In the genomic region with DNA sequence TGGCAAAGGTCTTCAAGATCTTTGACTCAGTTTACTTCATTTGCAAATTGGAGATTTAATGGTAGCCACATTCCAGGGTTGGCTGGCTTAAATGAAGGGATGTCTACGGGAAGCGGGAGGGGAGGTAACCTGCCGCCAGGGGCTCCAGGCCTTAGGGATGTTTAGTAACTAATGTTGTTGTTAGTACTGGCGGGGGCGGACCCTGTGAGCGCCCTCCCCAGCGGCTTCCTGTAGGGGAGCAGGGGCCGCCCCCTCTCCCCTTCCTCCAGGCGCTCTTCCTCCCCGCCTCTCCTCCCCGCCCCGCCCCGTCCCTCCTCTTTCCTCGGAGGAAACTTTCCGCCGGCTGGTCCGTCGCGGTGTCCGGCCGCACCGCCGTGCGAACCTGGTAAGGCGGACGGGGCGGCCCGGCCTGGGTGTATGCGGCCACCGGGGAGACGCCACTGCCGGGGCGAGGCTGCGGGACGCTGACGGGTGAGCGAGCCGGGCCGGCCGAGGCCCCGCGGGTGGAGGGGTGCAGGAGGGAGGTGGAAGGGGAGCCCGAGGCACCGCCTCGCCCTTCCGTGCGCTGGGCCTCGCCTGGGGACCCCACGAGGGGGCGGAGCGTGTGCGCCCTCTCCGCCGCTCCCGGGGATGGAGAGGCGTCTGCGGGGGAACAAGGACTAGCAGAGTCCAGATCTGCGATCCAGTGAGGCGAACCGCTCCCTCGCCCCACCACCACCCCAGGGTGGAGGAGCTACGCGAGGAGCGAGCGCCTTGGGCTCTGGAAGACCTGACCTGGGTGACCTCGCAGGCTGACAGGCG, we compare ENCODE assay signal across 8 mouse cellular contexts. TPM values are rescaled to one million over a fixed set of nuclear protein-coding genes. Genes with fewer than 3 reads are reported as not detected.
DNase-seq lines count a peak whose midpoint lies in the region; ATAC-seq and TF ChIP-seq lines count a peak whose summit lies in the region.

No protein-coding gene starts in this region.

- peaks cover 31% of the 10 kb centered on the region for H3K36me3 ChIP-seq in E14TG2a.4 (ENCODE audit: insufficient read depth, low read length)
- 0 out of 2 replicates have a peak, but pooled peaks cover 3% of the 10 kb centered on the region for H3K36me3 ChIP-seq in intestine, embryonic 15.5 days
- H3K36me3 ChIP-seq in neural tube, embryonic 14.5 days (ENCODE audit: control insufficient read depth, insufficient read depth, low read length), result no peaks in the 10 kb centered on the region

- intact Hi-C loops in left cerebral cortex, postnatal 14 days (cut with DNase I), result no loop called here

- peak; percentile 54 to 77 for DNase-seq in gastrocnemius, postnatal 4 days (ENCODE audit: low spot score in 2 of 2)
- peak; percentile 76 to 84 for DNase-seq in lung, adult 18-20 months
- DNase-seq in urinary bladder, postnatal 36 days (ENCODE audit: low spot score in 2 of 2), result peak; percentile 52 to 58
- DNase-seq in left cerebral cortex, postnatal 14 days (ENCODE audit: low spot score in 2 of 2), result no peak

- TF ChIP-seq CTCF in E14TG2a.4 (conservative IDR thresholded peaks at IDR 0.05; ENCODE audit: low read length), result no peak

- H3K27me3 ChIP-seq in E14TG2a.4 (ENCODE audit: insufficient read depth, low read length), result peaks cover 8% of the 10 kb centered on the region
- no peaks in the 10 kb centered on the region for H3K27me3 ChIP-seq in intestine, embryonic 15.5 days (replicated peaks)
- peaks cover 18% of the 10 kb centered on the region for H3K27me3 ChIP-seq in neural tube, embryonic 14.5 days (ENCODE audit: control insufficient read depth, insufficient read depth, low read length)

- H3K27ac ChIP-seq in brown adipose tissue, adult 24 weeks (replicated peaks; ENCODE audit: low read depth, low read length), result peak overlapping the region; percentile 83
- H3K27ac ChIP-seq in intestine, embryonic 15.5 days, result peak overlapping the region; percentile 92
- H3K27ac ChIP-seq in neural tube, embryonic 14.5 days (ENCODE audit: low read depth, low read length), result peak overlapping the region; percentile 22; the same call in 1 of the 2 replicates

- peak overlapping the region; percentile 71 for H3K4me2 ChIP-seq in intestine, embryonic 15.5 days (replicated peaks)
- H3K4me2 ChIP-seq in neural tube, embryonic 14.5 days (ENCODE audit: low read depth, low read length), result peak overlapping the region; percentile 60

- peak; percentile 78 for ATAC-seq in intestine, embryonic 15.5 days
- ATAC-seq in neural tube, embryonic 14.5 days (ENCODE audit: low read depth), result peak; percentile 28; the same call in 1 of the 2 replicates

- no peaks in the 10 kb centered on the region for H3K9me3 ChIP-seq in E14TG2a.4 (ENCODE audit: low read length)
- H3K9me3 ChIP-seq in intestine, embryonic 15.5 days, result no peaks in the 10 kb centered on the region
- H3K9me3 ChIP-seq in neural tube, embryonic 14.5 days (ENCODE audit: control insufficient read depth, low read length), result no peaks in the 10 kb centered on the region

- peak overlapping the region; percentile 88 for H3K4me3 ChIP-seq in E14TG2a.4 (replicated peaks; ENCODE audit: low read length)
- H3K4me3 ChIP-seq in brown adipose tissue, adult 24 weeks (ENCODE audit: insufficient read depth, low read depth, low read length), result peak overlapping the region; percentile 76
- peak overlapping the region; percentile 54 for H3K4me3 ChIP-seq in intestine, embryonic 15.5 days (replicated peaks)
- H3K4me3 ChIP-seq in neural tube, embryonic 14.5 days (ENCODE audit: low read depth, low read length), result peak overlapping the region; percentile 39

- H3K9ac ChIP-seq in intestine, embryonic 15.5 days, result peak overlapping the region; percentile 53
- H3K9ac ChIP-seq in neural tube, embryonic 14.5 days (replicated peaks; ENCODE audit: low read depth, low read length), result peak overlapping the region; percentile 55

- WGBS in intestine, embryonic 15.5 days, result under 1% methylated on average over 59 of the region's 67 CpGs
- WGBS in neural tube, embryonic 14.5 days, result under 1% methylated on average over 37 of the region's 67 CpGs

- H3K4me1 ChIP-seq in E14TG2a.4 (replicated peaks; ENCODE audit: low read depth, low read length), result peaks cover 75% of the 10 kb centered on the region
- peaks cover 13% of the 10 kb centered on the region for H3K4me1 ChIP-seq in brown adipose tissue, adult 24 weeks (ENCODE audit: control insufficient read depth, insufficient read depth, insufficient read length, low read length)
- peaks cover 39% of the 10 kb centered on the region for H3K4me1 ChIP-seq in intestine, embryonic 15.5 days (replicated peaks)
- H3K4me1 ChIP-seq in neural tube, embryonic 14.5 days (ENCODE audit: control insufficient read depth, insufficient read depth, low read length), result peaks cover 12% of the 10 kb centered on the region

RNA-seq across cellular contexts. Expression of a gene that starts 0.8 kb away (rescaled TPM):
- polyA plus RNA-seq in brown adipose tissue, adult 24 weeks (2012; ENCODE audit: insufficient read depth, insufficient read length, missing spikeins), result 8.6 and 13.5 TPM in 2 replicates
- 10 to 100 TPM; 31.8 to 33.8 TPM for total RNA-seq in gastrocnemius, postnatal 4 days (2021)
- 41.8 and 44.6 TPM in 2 replicates for polyA plus RNA-seq in intestine, embryonic 15.5 days (2015; fragmentation: Nextera tagmentation; extraction: Ambion mirVana)
- polyA plus RNA-seq in neural tube, embryonic 14.5 days (2014; fragmentation: Nextera tagmentation; extraction: Ambion mirVana), result 5.4 and 14.6 TPM in 2 replicates
- 1 to 10 TPM; 6.5 to 7.0 TPM for total RNA-seq in left cerebral cortex, postnatal 14 days (2021)

RNA-seq across cellular contexts. Expression of a gene that starts 14.9 kb away (rescaled TPM):
- 2.1 and 3.5 TPM in 2 replicates for polyA plus RNA-seq in brown adipose tissue, adult 24 weeks (2012; ENCODE audit: insufficient read depth, insufficient read length, missing spikeins)
- total RNA-seq in gastrocnemius, postnatal 4 days (2021), result 1 to 10 TPM; 2.9 TPM
- polyA plus RNA-seq in intestine, embryonic 15.5 days (2015; fragmentation: Nextera tagmentation; extraction: Ambion mirVana), result 12.8 and 12.9 TPM in 2 replicates
- polyA plus RNA-seq in neural tube, embryonic 14.5 days (2014; fragmentation: Nextera tagmentation; extraction: Ambion mirVana), result 0.67 and 1.5 TPM in 2 replicates
- 1 to 10 TPM in 1 of 2 experiments, under 1 TPM in 1; 0.79 to 1.0 TPM for total RNA-seq in left cerebral cortex, postnatal 14 days (2021)

RNA-seq across cellular contexts. Expression of a gene that starts 44.6 kb away (rescaled TPM):
- 53.8 and 65.5 TPM in 2 replicates for polyA plus RNA-seq in brown adipose tissue, adult 24 weeks (2012; ENCODE audit: insufficient read depth, insufficient read length, missing spikeins)
- total RNA-seq in gastrocnemius, postnatal 4 days (2021), result 10 to 100 TPM; 34.4 to 39.0 TPM
- 29.5 and 32.1 TPM in 2 replicates for polyA plus RNA-seq in intestine, embryonic 15.5 days (2015; fragmentation: Nextera tagmentation; extraction: Ambion mirVana)
- polyA plus RNA-seq in neural tube, embryonic 14.5 days (2014; fragmentation: Nextera tagmentation; extraction: Ambion mirVana), result 15.2 and 21.8 TPM in 2 replicates
- 10 to 100 TPM; 26.5 to 28.8 TPM for total RNA-seq in left cerebral cortex, postnatal 14 days (2021)

RNA-seq across cellular contexts. Expression of a gene that starts 51.9 kb away (rescaled TPM):
- polyA plus RNA-seq in brown adipose tissue, adult 24 weeks (2012; ENCODE audit: insufficient read depth, insufficient read length, missing spikeins), result 19.2 and 24.1 TPM in 2 replicates
- total RNA-seq in gastrocnemius, postnatal 4 days (2021), result 10 to 100 TPM; 16.2 to 16.9 TPM
- 55.3 TPM in 2 replicates for polyA plus RNA-seq in intestine, embryonic 15.5 days (2015; fragmentation: Nextera tagmentation; extraction: Ambion mirVana)
- 46.4 and 48.3 TPM in 2 replicates for polyA plus RNA-seq in neural tube, embryonic 14.5 days (2014; fragmentation: Nextera tagmentation; extraction: Ambion mirVana)
- total RNA-seq in left cerebral cortex, postnatal 14 days (2021), result 10 to 100 TPM; 14.7 to 15.4 TPM

RNA-seq across cellular contexts. Expression of a gene that starts 54.2 kb away (rescaled TPM):
- polyA plus RNA-seq in brown adipose tissue, adult 24 weeks (2012; ENCODE audit: insufficient read depth, insufficient read length, missing spikeins), result 65.6 and 120 TPM in 2 replicates
- 100 to 1,000 TPM; 182 to 188 TPM for total RNA-seq in gastrocnemius, postnatal 4 days (2021)
- 172 and 202 TPM in 2 replicates for polyA plus RNA-seq in intestine, embryonic 15.5 days (2015; fragmentation: Nextera tagmentation; extraction: Ambion mirVana)
- 128 and 138 TPM in 2 replicates for polyA plus RNA-seq in neural tube, embryonic 14.5 days (2014; fragmentation: Nextera tagmentation; extraction: Ambion mirVana)
- total RNA-seq in left cerebral cortex, postnatal 14 days (2021), result 100 to 1,000 TPM; 129 to 147 TPM

Comparison
In these comparisons a context has a peak if more than half of its experiments do, and no peak if none do; other contexts are left out.
1. H3K27ac ChIP-seq: peak in every context shown above with its lines; median percentile 92 in intestine, embryonic 15.5 days; 83 in brown adipose tissue, adult 24 weeks; 22 in neural tube, embryonic 14.5 days.
2. DNase-seq: peak in gastrocnemius, postnatal 4 days (2 of 2), lung, adult 18-20 months (2 of 2) and urinary bladder, postnatal 36 days (2 of 2); none in left cerebral cortex, postnatal 14 days (0 of 2).
3. Peak in every context shown above with its lines, with median percentiles within 50 percentile points of each other: H3K4me3 ChIP-seq.